ENCODE assay signal across 8 mouse cellular contexts in the genomic region with DNA sequence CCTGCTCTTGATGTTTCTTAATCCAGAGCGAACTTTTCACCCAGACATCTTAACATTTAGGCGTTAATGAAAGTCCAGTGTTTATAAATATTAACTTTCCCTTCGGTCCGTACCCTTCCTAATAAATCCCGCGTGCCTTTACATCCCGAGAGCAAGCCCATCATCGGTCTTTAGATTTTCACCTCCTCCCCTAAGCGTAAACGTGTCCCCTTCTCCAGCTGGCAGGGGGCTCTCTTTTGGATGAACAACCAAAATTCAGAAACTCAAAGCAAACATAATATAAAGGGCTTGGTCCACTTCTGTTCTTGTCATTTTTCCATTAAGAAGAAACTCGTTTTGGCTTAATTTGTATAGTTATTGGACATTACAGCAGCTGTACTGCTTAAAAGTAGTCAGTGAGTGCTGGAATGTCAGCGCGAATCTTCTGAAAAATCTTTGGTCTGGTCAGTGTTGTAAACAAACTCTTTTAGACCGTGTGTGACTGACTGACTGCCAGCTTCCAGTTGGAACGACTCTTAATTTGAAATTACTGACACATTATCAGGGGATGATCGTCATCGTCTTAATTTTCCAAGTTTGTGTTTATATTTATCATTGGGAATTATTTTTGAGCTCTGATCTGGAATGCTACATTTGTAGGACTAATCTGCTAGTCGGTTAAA. TPM values are rescaled to one million over a fixed set of nuclear protein-coding genes. Genes with fewer than 3 reads are reported as not detected.
DNase-seq lines count a peak whose midpoint lies in the region; ATAC-seq and TF ChIP-seq lines count a peak whose summit lies in the region.

No protein-coding gene starts in this region.

- H3K4me2 ChIP-seq in heart, postnatal 0 days (ENCODE audit: low read depth, low read length): peak overlapping the region; percentile 80
- H3K4me2 ChIP-seq in limb, embryonic 12.5 days: peak overlapping the region; percentile 86
- H3K4me2 ChIP-seq in neural tube, embryonic 12.5 days (replicated peaks): peak overlapping the region; percentile 85

- no peak for TF ChIP-seq EP300 in heart, postnatal 0 days (IDR thresholded peaks at IDR 0.05; ENCODE audit: low read depth)

- DNase-seq in cerebellum, postnatal 10 days: peak; percentile 14 to 15
- no peak for DNase-seq in cerebellum, adult 8-10 months
- peak; percentile 9 for DNase-seq in embryo, embryonic 11 days
- peak; percentile 59 for DNase-seq in heart, postnatal 0 days (ENCODE audit: low spot score)
- no peak for DNase-seq in right cerebral cortex, adult 2 months (ENCODE audit: low spot score in 2 of 2)
- no peak for DNase-seq in layer of hippocampus, adult 11-12 months (ENCODE audit: low spot score)

- 1% methylated on average over 18 of the region's 18 CpGs for WGBS in heart, postnatal 0 days
- 4% methylated on average over 18 of the region's 18 CpGs for WGBS in limb, embryonic 12.5 days
- 8% methylated on average over 18 of the region's 18 CpGs for WGBS in neural tube, embryonic 12.5 days

- H3K4me1 ChIP-seq in heart, postnatal 0 days (ENCODE audit: control insufficient read depth, insufficient read depth): peaks cover 32% of the 10 kb centered on the region
- peaks cover 18% of the 10 kb centered on the region for H3K4me1 ChIP-seq in limb, embryonic 12.5 days (replicated peaks)
- H3K4me1 ChIP-seq in neural tube, embryonic 12.5 days: peaks cover 9% of the 10 kb centered on the region; the same call in 1 of the 2 replicates

- no peaks in the 10 kb centered on the region for H3K27me3 ChIP-seq in heart, postnatal 0 days (ENCODE audit: control insufficient read depth, insufficient read depth, low read length)
- no peaks in the 10 kb centered on the region for H3K27me3 ChIP-seq in limb, embryonic 12.5 days
- H3K27me3 ChIP-seq in neural tube, embryonic 12.5 days (replicated peaks): no peaks in the 10 kb centered on the region

- H3K9me3 ChIP-seq in heart, postnatal 0 days (replicated peaks; ENCODE audit: control insufficient read depth, low read length): no peaks in the 10 kb centered on the region
- H3K9me3 ChIP-seq in limb, embryonic 12.5 days: no peaks in the 10 kb centered on the region
- H3K9me3 ChIP-seq in neural tube, embryonic 12.5 days: no peaks in the 10 kb centered on the region

- H3K4me3 ChIP-seq in heart, postnatal 0 days (ENCODE audit: low read depth, low read length): peak overlapping the region; percentile 78
- peak overlapping the region; percentile 89 for H3K4me3 ChIP-seq in limb, embryonic 12.5 days (replicated peaks)
- H3K4me3 ChIP-seq in neural tube, embryonic 12.5 days: peak overlapping the region; percentile 84

- no peak for ATAC-seq in heart, postnatal 0 days (ENCODE audit: insufficient read depth, low read depth)
- ATAC-seq in limb, embryonic 12.5 days (ENCODE audit: insufficient number of reproducible peaks, insufficient read depth, low FRiP score, low TSS enrichment, low read depth): no peak
- no peak for ATAC-seq in neural tube, embryonic 12.5 days (ENCODE audit: low FRiP score, low read depth)

- no peak for TF ChIP-seq CTCF in heart, postnatal 0 days (IDR thresholded peaks at IDR 0.05; ENCODE audit: low read depth)

- peak overlapping the region; percentile 96 for H3K27ac ChIP-seq in heart, postnatal 0 days (ENCODE audit: low read depth)
- H3K27ac ChIP-seq in limb, embryonic 12.5 days: peak overlapping the region; percentile 81
- no peak overlapping the region for H3K27ac ChIP-seq in neural tube, embryonic 12.5 days

- no peaks in the 10 kb centered on the region for H3K36me3 ChIP-seq in heart, postnatal 0 days (replicated peaks; ENCODE audit: control insufficient read depth, insufficient read depth, low read length)
- 0 out of 2 replicates have a peak, but pooled peaks cover 3% of the 10 kb centered on the region for H3K36me3 ChIP-seq in limb, embryonic 12.5 days
- no peaks in the 10 kb centered on the region for H3K36me3 ChIP-seq in neural tube, embryonic 12.5 days

- peak overlapping the region; percentile 90 for H3K9ac ChIP-seq in heart, postnatal 0 days (replicated peaks; ENCODE audit: low read depth, low read length)
- peak overlapping the region; percentile 80 for H3K9ac ChIP-seq in limb, embryonic 12.5 days (replicated peaks)
- peak overlapping the region; percentile 88 for H3K9ac ChIP-seq in neural tube, embryonic 12.5 days

RNA-seq across cellular contexts. Expression of gene Il6st, which starts 0.9 kb away (rescaled TPM):
- total RNA-seq in heart, postnatal 0 days (2014; rRNA removed; ENCODE audit: low replicate concordance): 79.0 and 98.0 TPM in 2 replicates
- polyA plus RNA-seq in heart, postnatal 0 days (2015; fragmentation: Nextera tagmentation; extraction: Ambion mirVana): 29.9 and 30.0 TPM in 2 replicates
- polyA plus RNA-seq in limb, embryonic 12.5 days (2016; fragmentation: Nextera tagmentation; extraction: Ambion mirVana): 25.7 and 31.1 TPM in 2 replicates
- 33.6 and 36.4 TPM in 2 replicates for polyA plus RNA-seq in neural tube, embryonic 12.5 days (2016; fragmentation: Nextera tagmentation; extraction: Ambion mirVana)

Comparison
In these comparisons a context has a peak if more than half of its experiments do, and no peak if none do; other contexts are left out.
1. DNase-seq: peak in cerebellum, postnatal 10 days (2 of 2), embryo, embryonic 11 days (single experiment) and heart, postnatal 0 days (single experiment); none in cerebellum, adult 8-10 months (single experiment), right cerebral cortex, adult 2 months (0 of 2) and layer of hippocampus, adult 11-12 months (single experiment).
2. Peak in every context shown above with its lines, with median percentiles within 50 percentile points of each other: H3K4me2 ChIP-seq, H3K4me3 ChIP-seq and H3K9ac ChIP-seq.